Mouse (Mus musculus) cerebellum, adult 9-10 months (tissue): ENCODE results near the gene Zbtb1.
"Not testable (repeated sequence)": the region's sequence is repeated elsewhere in the genome, so short reads cannot be mapped to it uniquely, and the experiment has no call there.

ENCODE experiments used
- DNase-seq: peaks from one replicate; pipeline ENCODE4 v3.0.0; 2022

Zbtb1 gene

DNA sequence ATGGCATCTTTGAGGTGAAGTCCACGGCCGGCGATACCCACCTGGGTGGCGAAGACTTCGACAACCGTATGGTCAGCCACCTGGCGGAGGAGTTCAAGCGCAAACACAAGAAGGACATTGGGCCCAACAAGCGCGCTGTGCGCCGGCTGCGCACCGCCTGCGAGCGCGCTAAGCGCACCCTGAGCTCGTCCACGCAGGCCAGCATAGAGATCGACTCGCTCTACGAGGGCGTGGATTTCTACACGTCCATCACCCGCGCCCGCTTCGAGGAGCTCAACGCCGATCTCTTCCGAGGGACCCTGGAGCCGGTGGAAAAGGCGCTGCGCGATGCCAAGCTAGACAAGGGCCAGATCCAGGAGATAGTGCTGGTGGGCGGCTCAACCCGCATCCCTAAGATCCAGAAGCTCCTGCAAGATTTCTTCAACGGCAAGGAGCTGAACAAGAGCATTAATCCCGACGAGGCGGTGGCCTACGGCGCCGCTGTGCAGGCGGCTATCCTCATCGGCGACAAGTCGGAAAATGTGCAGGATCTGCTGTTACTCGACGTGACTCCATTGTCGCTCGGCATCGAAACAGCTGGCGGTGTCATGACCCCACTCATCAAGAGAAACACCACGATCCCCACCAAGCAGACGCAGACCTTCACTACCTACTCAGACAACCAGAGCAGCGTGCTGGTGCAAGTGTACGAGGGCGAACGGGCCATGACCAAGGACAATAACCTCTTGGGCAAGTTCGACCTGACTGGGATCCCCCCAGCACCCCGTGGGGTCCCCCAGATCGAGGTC, 35.3 kb downstream of the Zbtb1 start:
- peak; percentile 51 for DNase-seq

DNA sequence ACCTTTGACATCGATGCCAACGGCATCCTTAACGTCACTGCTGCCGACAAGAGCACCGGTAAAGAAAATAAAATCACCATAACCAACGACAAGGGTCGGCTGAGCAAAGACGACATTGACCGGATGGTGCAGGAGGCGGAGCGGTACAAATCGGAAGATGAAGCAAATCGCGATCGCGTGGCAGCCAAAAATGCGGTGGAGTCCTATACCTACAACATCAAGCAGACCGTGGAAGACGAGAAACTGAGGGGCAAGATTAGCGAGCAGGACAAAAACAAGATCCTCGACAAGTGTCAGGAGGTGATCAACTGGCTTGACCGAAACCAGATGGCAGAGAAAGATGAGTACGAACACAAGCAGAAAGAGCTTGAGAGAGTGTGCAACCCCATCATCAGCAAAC, 35.9 kb downstream of the Zbtb1 start:
- DNase-seq = peak; percentile 26

DNA sequence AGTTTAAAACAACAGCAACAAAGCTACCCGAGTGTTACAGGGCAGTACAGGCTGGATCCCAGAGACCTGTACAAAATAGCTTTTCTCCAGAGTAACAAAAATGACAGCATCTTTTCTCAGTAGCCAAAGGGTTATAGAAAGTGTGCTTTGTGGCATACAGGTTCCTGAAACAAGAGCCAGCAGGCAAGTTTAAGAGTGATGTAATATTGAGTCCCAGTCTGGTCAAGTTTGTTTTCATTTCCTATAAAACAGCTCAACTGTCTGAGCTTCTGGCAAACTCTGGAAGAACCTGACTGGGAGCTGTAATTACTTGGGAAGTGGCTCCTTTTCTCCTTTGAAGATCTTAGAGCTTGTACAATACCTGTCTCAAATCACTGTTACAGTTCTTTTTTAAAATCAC, 37.1 kb downstream of the Zbtb1 start:
- no peak for DNase-seq

DNA sequence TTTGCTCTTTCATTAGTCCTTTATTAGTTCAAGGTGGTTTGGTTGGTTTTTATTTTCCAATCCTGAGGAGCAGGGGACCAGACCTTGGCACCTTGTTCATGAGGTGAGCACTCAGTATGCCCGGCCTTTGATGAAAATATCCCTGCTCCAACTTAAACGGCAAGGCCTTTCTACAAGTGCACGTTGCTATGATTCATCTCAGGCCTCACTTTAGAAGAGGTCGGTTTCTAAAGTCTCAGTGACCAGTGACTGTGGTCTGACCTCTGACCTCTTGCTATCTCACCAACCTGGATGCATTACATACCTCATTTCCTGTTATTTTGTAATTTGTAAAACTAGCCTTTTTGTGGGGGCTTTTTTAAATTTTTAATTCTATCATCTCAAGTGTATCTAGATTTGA, 39.1 kb downstream of the Zbtb1 start:
- no peak for DNase-seq

DNA sequence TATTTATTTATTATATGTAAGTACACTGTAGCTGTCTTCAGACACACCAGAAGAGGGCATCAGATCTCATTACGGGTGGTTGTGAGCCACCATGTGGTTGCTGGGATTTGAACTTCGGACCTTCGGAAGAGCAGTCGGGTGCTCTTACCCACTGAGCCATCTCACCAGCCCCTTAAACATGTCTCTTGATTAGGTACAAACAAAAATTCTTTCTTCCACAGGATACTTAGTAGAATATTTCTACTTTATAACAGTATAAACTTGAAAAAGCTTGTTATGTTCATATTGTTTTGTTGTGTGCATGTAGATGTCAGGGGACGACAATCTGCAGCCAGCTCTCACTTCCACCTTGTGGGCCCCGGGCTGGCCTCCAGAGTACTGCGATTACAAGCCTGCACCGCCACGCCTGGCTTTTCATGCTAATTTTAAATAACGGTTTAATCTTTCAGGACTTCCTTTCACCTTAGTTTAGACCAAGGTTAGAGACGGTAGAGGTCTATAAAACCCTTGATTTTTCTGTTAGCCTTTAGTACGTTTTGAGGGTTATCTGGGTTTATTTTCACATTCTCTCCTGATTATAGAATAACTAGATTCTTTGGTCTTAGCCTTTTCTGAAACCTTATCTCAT, 45.4 kb downstream of the Zbtb1 start:
- DNase-seq = no peak

DNA sequence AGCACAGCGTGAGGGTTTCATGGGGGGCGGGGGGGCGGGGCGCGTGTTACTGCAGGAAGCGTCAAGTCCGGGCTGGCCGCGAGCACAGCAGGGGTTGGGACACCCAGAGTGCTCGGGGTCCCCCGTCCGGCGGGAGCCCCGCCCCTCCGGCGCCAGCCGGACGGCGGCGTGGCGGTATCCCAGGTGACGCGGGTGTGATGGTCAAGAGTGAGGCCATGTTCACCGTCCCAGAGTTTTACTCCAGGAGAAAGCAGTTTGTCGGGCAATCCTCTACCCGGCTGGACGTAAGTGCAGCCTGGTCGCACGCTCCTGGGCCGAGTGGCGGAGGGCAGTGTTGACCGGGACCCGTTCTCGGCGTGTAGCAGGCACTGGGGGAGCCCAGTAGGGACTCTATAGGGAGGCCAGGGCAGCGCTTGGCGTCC, 47.4 kb downstream of the Zbtb1 start, which contains the start of gene Ppp1r36:
Gene Ppp1r36 (plus strand): TSS at position 106 of the 422 bp plus-strand sequence.
- DNase-seq = no peak

DNA sequence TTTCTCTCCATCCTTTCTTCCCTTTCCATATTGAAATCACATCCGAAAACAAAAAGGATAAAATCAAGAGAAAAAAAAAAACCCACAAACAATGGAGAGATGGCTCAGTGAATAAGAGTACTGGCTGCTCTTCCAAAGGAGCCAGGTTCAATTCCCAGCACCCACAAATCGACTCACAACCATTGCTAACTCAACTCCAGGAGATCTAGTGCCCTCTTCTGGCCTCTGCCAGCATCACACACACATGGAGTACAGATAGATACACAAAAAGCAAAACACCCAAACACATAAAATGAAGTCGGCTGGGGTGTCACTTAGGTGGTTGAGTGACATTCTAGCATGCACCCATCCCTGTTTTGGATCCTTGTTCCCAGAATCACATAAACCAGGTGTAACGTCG, 48.3 kb downstream of the Zbtb1 start:
- DNase-seq = no peak

DNA sequence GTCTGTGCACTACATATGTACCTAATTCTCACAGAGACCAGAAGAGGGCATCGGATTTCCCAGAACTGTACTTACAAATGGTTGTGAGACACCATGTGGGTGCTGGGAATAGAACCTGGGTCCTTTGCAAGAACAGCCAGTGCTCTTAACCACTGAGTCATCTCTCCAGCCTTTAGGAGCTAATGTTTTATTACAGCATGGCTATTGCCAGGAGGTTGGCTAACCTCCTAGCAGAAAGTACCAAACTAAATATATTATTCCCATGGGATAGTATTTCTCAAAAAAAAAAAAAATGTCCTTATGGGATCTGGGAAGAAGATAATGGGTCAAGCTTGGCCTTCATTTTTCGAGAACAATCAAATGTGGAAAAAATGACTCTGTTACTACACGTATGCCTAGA, 55.2 kb downstream of the Zbtb1 start:
- DNase-seq = no peak

DNA sequence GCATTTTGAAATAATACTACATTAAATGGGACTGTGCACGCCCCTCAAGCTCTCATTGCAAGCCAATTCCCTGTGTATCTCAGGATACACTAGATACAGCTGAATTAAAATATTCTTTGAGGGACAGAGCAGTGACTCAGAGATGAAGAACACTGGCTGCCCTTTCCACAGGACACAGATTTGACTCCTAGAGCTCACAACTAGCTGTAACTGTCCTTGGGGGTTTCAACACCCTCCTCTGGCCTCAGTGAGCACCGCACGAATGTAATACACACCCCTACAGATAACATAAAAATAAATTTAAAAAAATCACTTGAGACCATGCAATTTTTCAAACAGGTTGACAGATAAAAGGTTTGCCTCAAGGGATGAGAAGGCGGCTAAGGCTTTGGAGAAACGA, 57.5 kb downstream of the Zbtb1 start:
- no peak for DNase-seq

DNA sequence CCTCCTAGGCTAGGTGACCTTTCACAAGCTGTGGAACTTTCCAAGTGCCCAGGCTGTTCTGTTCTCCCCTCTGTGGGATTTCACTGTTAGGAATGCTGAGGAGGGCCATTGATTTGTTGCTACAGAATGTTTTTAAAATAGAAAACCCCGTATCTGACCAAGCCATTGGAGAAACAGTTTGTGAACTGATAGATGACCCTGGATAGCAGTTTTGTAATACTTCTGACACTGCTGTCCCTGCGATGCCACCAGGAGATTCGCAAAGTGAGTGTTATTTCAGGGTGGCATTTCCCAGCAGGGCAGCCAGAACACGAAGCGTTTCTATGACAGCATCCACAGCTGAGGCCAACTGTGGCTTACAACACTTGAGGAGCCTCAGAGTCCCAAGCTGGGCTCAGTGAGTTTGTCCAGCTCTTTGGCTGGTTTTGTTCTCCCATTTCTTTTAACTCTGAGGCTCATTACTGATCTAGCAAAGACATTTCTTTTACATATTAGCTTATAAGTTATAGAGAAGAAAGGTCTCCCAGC, 60.9 kb downstream of the Zbtb1 start:
- no peak for DNase-seq

DNA sequence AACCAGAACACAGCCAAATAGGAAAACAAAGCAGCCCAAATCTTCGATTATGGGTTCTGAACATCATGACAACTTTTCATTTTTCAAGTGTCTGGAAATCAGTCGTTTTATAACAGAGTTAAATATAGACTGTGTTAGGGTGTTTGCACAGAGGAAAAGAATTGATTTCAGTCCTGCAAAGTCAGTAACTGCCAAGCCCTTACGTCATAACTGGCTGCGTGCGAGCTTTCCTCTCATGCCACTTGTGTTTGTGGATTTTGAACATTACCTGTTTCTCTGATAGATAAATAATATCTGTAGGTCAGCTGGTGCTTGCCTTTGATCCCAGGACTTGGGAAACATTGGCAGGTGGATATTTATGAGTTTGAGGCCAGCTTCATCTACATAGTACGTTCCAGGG, 61.4 kb downstream of the Zbtb1 start:
- DNase-seq = no peak

DNA sequence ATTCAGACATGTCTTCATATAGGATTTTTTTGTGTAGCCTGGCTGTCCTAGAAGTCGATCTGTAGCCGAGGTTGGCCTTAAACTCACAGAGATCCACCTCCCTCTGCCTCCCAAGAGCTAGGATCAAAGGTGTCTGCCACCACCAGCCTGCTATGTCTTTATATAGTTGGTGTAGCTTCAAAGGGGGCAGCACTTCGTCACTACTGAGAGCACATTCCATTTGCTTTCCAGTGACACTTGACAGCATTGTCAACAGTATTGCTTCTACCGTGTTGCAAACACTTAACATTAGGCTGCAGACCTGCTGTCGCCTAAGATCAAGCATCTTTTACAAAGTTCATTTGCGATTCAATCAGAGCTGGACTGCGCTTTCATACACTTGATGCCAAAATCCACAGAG, 64.0 kb downstream of the Zbtb1 start:
- no peak for DNase-seq

DNA sequence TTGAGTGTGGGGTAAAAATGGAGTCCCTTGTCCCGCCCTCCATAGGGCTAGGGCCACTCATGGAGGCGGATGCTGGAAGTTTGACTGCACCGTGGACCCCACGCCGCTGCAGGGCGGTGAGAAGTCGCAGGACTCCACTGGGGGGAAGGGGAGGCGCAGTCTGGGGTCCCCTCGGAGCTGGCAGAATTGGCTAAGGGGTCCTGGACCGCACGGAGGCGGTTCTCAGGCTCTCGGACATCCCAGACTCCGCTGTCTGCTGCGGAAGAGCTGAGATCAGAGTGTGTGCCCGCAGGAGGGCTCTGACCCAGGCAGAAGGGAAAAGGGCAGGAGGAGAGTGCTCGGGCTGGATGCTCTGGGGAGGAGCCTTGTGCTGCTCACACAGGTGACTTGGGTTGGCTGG, 65.0 kb downstream of the Zbtb1 start:
- no peak for DNase-seq

DNA sequence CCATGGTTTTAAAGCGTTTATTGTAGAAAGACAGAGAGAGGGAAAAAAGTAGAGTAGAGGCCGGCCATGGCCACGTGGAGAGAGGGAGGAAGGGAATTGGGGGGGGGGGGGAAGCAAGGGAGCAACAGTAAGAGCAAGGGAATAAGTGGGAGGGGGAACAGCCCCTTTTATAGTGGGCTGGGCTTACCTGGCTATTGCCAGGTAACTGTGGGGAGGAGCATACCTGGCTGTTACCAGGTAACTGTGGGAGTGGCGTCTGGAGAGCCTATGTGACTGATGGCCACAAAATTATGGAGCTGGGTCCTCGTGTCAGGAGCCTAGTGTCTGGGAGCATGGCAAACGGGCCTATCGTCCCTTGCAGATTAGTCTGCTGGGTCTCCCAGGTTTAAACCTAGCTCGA, 65.5 kb downstream of the Zbtb1 start:
- DNase-seq = no peak

DNA sequence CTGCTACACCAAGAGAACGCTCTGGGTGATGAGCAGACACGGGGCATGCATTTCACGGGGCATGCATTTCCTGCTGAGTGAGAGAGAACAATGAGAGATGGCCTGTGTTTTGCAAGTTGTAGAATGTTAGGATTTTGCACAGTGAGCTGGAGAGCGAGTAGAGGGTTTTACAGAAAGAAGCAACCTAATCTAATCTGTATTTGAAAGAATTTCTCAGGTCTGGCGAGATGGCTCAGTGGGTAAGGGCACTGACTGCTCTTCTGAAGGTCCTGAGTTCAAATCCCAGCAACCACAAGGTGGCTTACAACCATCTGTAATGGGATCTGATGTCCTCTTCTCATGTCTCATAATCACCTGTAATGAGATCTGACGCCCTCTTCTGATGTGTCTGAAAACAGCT, 73.4 kb downstream of the Zbtb1 start:
- DNase-seq = not testable (repeated sequence)

DNA sequence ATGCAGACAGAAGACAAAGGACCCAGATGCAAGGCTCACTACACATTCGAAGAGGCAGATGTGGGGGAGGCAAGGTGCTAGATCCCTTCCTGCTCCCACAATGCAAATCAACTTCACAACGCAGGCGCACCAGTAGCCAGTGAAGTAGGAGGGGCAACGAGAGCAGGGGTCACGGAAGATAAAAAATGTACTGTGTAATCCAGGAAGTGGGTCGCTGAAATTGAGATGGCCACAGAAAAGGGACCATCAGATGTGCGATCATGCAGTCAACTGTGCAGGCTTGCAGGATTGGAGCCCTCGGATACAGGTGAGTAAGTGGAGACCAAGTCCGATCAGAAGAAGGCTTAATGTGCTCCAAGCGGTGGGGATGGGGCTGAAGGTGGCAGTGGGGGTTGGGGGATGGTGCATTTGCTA, 74.3 kb downstream of the Zbtb1 start:
- DNase-seq = no peak

DNA sequence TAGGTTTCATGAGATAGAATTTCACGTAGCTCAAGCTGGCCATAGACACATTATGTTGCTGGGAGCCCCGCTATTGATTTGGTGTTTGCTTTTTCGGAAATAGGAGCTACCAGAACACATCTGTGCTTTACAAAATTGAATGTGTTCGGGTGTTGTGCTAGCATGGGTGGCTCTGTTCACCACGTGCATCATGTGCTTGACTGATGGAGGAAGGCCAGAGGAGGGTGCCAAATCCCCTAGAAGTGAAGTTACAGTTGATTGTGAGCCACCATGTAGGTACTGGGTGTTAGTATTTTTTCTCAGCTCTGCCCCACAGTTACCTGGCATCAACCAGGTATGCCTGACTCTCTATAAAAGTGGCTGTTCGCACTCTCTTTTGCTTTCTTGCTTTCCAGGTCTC, 74.8 kb downstream of the Zbtb1 start:
- DNase-seq = no peak

DNA sequence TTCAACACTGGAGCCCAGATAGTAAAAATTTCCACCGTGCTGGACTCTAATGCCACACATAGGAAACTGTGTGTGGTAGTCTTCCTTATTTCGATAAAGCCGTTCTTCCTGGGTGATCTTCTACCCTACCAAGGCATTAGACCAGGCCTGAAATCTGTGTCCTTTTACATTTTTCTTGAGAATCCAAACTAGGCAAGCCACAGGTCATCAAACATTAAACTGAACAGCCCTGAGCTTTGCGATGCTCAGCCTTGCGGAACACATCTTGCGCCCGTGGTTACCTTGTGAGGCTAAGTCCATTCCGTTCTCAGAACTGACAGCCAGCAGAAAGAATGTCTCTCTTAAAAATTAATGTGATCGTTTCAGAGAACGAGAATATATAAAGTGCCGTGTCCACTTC, 76.1 kb downstream of the Zbtb1 start:
- no peak for DNase-seq
